20 mouse cellular contexts compared by ENCODE assay signal in the genomic region with DNA sequence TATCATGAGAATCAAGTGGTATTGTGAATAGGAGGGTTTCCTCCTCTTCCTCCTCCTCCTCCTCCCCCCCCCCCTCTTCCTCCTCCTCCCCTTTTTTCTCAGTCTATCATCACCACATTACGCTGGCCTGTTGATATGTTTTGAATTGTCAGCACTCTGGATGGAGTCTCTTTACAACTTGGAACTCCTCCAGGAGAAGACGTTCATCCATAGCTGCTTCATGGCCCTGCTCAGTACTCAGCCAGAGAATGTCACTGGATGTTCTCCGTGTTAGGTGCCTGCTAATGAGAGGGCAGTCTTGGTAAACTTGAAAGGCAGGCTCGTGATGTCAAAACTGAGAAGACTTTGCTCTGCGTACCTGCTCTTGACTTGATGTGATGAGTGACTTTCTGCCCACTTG.
DNase-seq lines count a peak whose midpoint lies in the region; ATAC-seq and TF ChIP-seq lines count a peak whose summit lies in the region.
"Had no signal": no experiment of that assay in that cellular context is flagged by ENCODE, and none has a peak within 500 bp of the region (broad histone marks: within the 10 kb centered on the region; RNA-seq: fewer than 3 reads in every experiment).

No protein-coding gene starts in this region.

- WGBS in heart, embryonic 12.5 days: 50% methylated on average over 5 of the region's 5 CpGs
- 42% methylated on average over 5 of the region's 5 CpGs for WGBS in heart, adult 2 months
- whole genome bisulfite sequencing in kidney, adult 2 months: 43% methylated on average over 5 of the region's 5 CpGs
- WGBS in neural tube, embryonic 15.5 days: 83% methylated on average over 5 of the region's 5 CpGs

- H3K27me3 ChIP-seq in heart, embryonic 12.5 days (replicated peaks): no peaks in the 10 kb centered on the region
- H3K27me3 ChIP-seq in heart, adult 2 months (ENCODE audit: control insufficient read depth, insufficient read depth, low read length): no peaks in the 10 kb centered on the region
- H3K27me3 ChIP-seq in kidney, adult 2 months (replicated peaks; ENCODE audit: control insufficient read depth, insufficient read depth, low read length): no peaks in the 10 kb centered on the region
- H3K27me3 ChIP-seq in neural tube, embryonic 15.5 days (replicated peaks): no peaks in the 10 kb centered on the region
- H3K27me3 ChIP-seq: embryonic facial prominence, embryonic 13.5 days; forebrain, embryonic 13.5 days; heart, embryonic 15.5 days; Patski had no signal

- peak; percentile 62 for DNase-seq in gastrocnemius, adult 18-20 months (ENCODE audit: low spot score)
- DNase-seq in gastrocnemius, postnatal 10 days: no peak
- DNase-seq in heart, adult 2 months: no peak
- peak; percentile 12 for DNase-seq in kidney, adult 2 months
- no peak for DNase-seq in kidney, adult 11 months
- no peak for DNase-seq in neural tube, embryonic 10.5 days (ENCODE audit: extremely low spot score, low spot score)
- DNase-seq: adrenal gland, postnatal 14 days; cerebellum, adult 11-12 months; cerebellum, adult 9-10 months; cerebellum, postnatal 25 days; forebrain, postnatal 0 days; kidney, adult 18-20 months had no signal

- H3K36me3 ChIP-seq in heart, embryonic 12.5 days: peaks cover 5% of the 10 kb centered on the region; the same call in 1 of the 2 replicates
- H3K36me3 ChIP-seq in heart, adult 2 months (ENCODE audit: control insufficient read depth, insufficient read depth, low read length): no peaks in the 10 kb centered on the region
- no peaks in the 10 kb centered on the region for H3K36me3 ChIP-seq in kidney, adult 2 months (ENCODE audit: control insufficient read depth, insufficient read depth, low read length)
- H3K36me3 ChIP-seq in neural tube, embryonic 15.5 days: no peaks in the 10 kb centered on the region
- H3K36me3 ChIP-seq: embryonic facial prominence, embryonic 13.5 days; heart, embryonic 15.5 days had no signal

- no peak for TF ChIP-seq CTCF in heart, adult 2 months (IDR thresholded peaks at IDR 0.05)
- no peak for TF ChIP-seq CTCF in kidney, adult 2 months (conservative IDR thresholded peaks at IDR 0.05; ENCODE audit: insufficient read depth, insufficient read length, low read depth, low read length)

- H3K27ac ChIP-seq in heart, embryonic 12.5 days (ENCODE audit: poor library complexity, severe bottlenecking): no peak overlapping the region
- H3K27ac ChIP-seq in heart, adult 2 months: no peak overlapping the region
- H3K27ac ChIP-seq in kidney, adult 2 months (ENCODE audit: insufficient read depth, low read depth, low read length): no peak overlapping the region
- H3K27ac ChIP-seq in neural tube, embryonic 15.5 days (replicated peaks): no peak overlapping the region
- H3K27ac ChIP-seq: embryonic facial prominence, embryonic 13.5 days; forebrain, embryonic 13.5 days; heart, embryonic 15.5 days had no signal

- H3K4me1 ChIP-seq in heart, embryonic 12.5 days (replicated peaks): peaks cover 17% of the 10 kb centered on the region
- H3K4me1 ChIP-seq in heart, adult 2 months (ENCODE audit: control insufficient read depth, insufficient read depth, low read length): peaks cover 6% of the 10 kb centered on the region
- peaks cover 9% of the 10 kb centered on the region; the same call in 1 of the 2 replicates for H3K4me1 ChIP-seq in kidney, adult 2 months (ENCODE audit: control insufficient read depth, insufficient read depth, low read length)
- 0 out of 2 replicates have a peak, but pooled peaks cover 4% of the 10 kb centered on the region for H3K4me1 ChIP-seq in neural tube, embryonic 15.5 days
- H3K4me1 ChIP-seq: embryonic facial prominence, embryonic 13.5 days; forebrain, embryonic 13.5 days had no signal

- intact Hi-C loops in heart, adult 2 months (cut with DNase I): no loop called here

- no peak overlapping the region for H3K9ac ChIP-seq in heart, embryonic 12.5 days
- H3K9ac ChIP-seq in heart, adult 2 months (ENCODE audit: low read depth, low read length): no peak overlapping the region
- H3K9ac ChIP-seq in neural tube, embryonic 15.5 days (replicated peaks): no peak overlapping the region
- H3K9ac ChIP-seq: embryonic facial prominence, embryonic 13.5 days; forebrain, embryonic 13.5 days; forebrain, postnatal 0 days; heart, embryonic 15.5 days had no signal

- ATAC-seq in heart, embryonic 12.5 days (ENCODE audit: insufficient number of reproducible peaks, low FRiP score): 0 out of 2 replicates have a peak, but pooled peaks have one; percentile 36
- ATAC-seq in neural tube, embryonic 15.5 days (ENCODE audit: low FRiP score): 0 out of 2 replicates have a peak, but pooled peaks have one; percentile 56
- ATAC-seq: activated CD4-positive, CD25-positive, alpha-beta regulatory T cell, adult 4 months; forebrain, embryonic 13.5 days; forebrain, postnatal 0 days; hindbrain, embryonic 16.5 days; Patski had no signal

- H3K4me2 ChIP-seq in heart, embryonic 12.5 days: no peak overlapping the region
- no peak overlapping the region for H3K4me2 ChIP-seq in neural tube, embryonic 15.5 days
- H3K4me2 ChIP-seq: embryonic facial prominence, embryonic 13.5 days; forebrain, embryonic 13.5 days; heart, embryonic 15.5 days had no signal

- no peak for TF ChIP-seq EP300 in heart, adult 2 months (IDR thresholded peaks at IDR 0.05; ENCODE audit: insufficient read depth, low read depth, low read length)

- H3K9me3 ChIP-seq in heart, embryonic 12.5 days (replicated peaks): 0 out of 2 replicates have a peak, but pooled peaks cover 2% of the 10 kb centered on the region
- no peaks in the 10 kb centered on the region for H3K9me3 ChIP-seq in neural tube, embryonic 15.5 days (replicated peaks)
- H3K9me3 ChIP-seq: embryonic facial prominence, embryonic 13.5 days; forebrain, embryonic 13.5 days; heart, embryonic 15.5 days had no signal

- no peak overlapping the region for H3K4me3 ChIP-seq in heart, embryonic 12.5 days
- H3K4me3 ChIP-seq in heart, adult 2 months: no peak overlapping the region
- no peak overlapping the region for H3K4me3 ChIP-seq in kidney, adult 2 months (ENCODE audit: insufficient read depth, low read depth, low read length)
- H3K4me3 ChIP-seq in neural tube, embryonic 15.5 days (replicated peaks): no peak overlapping the region
- H3K4me3 ChIP-seq: embryonic facial prominence, embryonic 13.5 days; forebrain, embryonic 13.5 days; heart, embryonic 15.5 days had no signal

- no peak for TF ChIP-seq POLR2A in heart, adult 2 months (IDR thresholded peaks at IDR 0.05; ENCODE audit: insufficient read depth, low read depth, low read length)
- no peak for TF ChIP-seq POLR2A in kidney, adult 2 months (IDR thresholded peaks at IDR 0.05; ENCODE audit: low read depth, low read length)

- H3K79me2 ChIP-seq in heart, adult 2 months (replicated peaks; ENCODE audit: control insufficient read depth, insufficient read depth, low read length): peaks cover 8% of the 10 kb centered on the region

Comparison
In these comparisons a context has a peak if more than half of its experiments do, and no peak if none do; other contexts are left out.
1. DNase-seq: peak in gastrocnemius, adult 18-20 months (single experiment) and kidney, adult 2 months (single experiment); none in gastrocnemius, postnatal 10 days (single experiment), heart, adult 2 months (0 of 2), kidney, adult 11 months (single experiment) and neural tube, embryonic 10.5 days (single experiment).